Mouse (Mus musculus) frontal cortex, postnatal 25 days (tissue): ENCODE results near the gene Snx14.
A peak's percentile ranks its signal among the peaks of the same experiment; 100 is the strongest.

Experiments used
- DNase-seq, 2 experiments: peaks; one replicate each; pipeline ENCODE4 v3.0.0; 2022; ENCODE audit warnings: low spot score in 2 of 2

The Snx14 gene

DNA sequence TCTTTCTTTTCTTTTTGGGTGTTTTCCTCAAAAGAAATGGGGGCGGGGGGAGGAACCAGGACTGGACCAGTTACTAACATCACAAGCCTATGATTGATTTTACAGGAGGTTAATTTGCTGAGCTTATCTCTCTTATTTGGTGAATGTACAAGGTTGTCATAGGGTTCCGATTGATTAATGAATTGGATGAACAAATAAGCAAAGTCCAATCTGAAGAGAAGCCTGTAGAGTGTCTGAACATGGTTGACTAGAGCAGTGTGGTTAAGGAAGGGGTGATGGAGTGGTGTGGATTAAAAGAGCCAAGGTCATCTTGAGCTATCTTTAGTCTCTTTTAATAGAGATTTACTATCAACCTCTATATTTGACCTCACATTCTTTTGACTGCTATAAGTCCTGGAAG is 94.3 kb downstream of the Snx14 start:
- DNase-seq: no peak

DNA sequence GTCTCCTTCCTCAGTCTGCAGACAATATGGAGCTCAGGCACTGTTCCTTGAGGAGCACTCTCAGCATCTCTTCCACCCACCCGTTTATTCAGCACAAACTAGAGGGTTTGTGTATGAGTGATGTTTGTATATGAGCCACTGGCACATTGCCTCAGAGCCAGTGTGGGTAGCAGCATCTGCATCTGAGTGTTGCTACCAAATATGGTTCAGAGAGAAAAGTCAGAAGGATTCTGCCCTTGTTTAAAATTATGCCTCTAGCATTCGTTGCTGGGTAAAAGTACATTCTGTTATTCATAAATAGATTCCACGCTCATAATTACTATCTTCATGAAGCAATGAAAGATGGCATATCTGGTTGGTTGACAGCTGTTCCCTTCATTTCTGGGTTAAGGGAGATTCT is 96.1 kb downstream of the Snx14 start:
- no peak for DNase-seq

DNA sequence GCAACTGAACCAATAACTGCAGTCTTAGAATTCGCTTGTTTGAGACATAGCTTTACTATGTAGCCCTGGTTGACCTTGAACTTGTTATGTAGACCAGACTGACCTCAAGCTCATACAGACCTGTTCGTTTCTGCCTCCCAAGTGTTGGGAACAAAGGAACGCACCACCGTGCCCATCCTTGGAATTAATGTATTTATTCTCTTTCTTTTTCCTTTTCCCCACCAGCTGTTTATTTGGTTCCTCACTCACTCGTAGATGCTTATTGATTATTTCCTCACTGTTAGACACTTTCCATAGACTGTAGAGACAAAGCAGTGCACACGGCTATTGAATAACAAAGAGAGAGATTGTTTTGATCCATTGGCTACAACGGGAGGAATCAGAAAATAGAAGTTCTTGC is 96.5 kb downstream of the Snx14 start:
- DNase-seq: no peak

DNA sequence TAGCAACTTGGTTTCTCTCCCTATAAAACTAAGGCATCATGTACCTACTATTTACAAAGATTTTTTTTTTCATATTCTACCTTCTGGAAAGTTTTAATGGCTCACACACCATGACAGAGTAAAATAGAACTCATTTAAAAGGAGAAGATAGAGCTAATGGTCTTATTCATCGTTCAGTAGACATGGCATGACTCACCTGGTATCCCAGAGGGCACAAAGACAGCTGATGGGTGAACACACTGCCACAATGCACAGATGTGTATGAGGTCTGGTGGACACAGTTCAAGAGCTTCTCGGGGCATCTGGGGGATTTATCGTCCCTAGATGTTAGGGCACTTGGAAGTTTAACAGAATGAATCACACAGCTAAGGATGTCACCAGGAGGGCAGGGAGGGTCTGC is 97.9 kb downstream of the Snx14 start:
- no peak for DNase-seq

DNA sequence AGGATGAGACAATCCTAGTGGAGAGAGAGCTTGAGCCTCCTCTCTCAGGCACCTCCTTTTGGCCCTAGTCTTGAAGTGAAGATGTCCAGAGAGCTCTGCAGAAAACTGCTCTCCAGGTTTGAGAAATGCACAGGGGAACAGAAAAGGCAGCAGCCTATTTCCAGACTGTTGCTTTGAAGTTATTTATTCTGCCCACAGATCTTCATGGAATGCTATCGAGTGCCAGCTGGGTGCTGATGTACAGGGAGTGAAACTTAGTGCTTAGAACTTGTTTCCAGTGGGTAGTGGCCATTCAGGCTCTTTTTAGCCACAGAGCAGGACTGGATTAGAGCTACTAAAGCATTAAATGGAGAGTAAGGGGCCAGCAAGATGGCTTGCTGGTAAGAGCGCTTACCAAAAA is 102.9 kb downstream of the Snx14 start:
- no peak for DNase-seq

DNA sequence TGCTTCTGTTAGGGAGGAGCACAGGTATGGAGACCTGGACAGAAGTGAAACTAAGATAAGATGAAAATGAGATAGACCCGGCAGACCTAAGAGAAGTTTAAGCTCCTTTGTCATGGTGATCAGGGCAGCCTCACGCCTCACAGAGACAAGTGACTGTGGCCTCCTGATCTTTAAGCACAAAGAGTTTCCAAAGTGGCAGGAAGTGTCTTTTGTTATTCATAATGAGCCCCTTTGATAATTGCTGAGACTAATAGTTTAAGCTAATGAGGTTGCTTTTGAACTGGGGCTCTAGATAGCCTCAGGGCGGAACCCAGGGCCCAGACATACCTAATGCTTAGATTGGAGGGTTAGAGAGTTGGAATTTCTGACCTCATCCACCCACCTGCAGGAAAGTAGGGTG is 106.3 kb downstream of the Snx14 start:
- no peak for DNase-seq

DNA sequence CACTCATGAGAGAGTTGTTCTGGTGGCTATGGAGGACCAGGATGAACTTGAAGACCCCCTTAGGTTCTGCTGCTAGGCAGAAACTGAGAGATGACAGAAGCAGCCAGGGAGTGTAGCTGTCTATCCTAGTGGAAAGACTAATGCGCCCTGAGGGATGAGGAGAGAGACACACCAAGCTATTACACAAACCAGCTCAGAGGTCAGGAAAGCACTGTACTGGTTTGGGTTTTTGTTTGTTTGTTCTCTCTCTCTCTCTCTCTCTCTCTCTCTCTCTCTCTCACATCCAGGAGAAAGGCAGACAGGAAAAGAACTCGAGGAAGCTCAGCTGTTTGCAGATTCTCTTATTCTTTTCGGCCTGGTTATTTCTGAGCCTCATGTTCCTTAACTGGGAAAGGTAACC is 108.4 kb downstream of the Snx14 start:
- no peak for DNase-seq

DNA sequence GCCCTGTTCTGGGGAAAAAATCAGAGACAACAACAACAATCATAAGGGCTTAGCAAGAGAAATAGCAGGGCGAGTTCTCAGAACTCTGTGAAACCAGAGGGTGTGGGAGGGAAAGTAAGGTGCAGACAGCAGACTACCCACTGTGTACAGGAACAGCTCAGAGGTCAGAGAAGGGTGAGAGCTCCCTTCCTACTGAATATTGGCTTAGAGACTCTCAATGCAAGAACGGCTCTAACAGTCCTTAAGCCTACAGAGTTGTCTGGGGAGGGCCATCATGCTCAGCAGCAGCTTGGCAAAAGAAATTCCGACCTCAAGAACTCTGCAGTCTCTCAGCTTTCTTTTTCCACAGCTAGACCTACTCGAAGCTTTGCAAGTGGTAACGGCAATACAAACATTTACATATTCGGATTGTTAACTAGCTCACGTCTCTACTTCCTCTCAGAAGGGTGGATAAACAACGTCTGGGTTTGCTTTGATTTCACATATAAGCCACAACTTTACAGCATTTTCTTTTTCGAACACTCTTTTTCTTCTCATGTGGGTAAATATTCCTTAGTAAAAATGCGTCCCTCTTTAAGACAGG is 109.5 kb downstream of the Snx14 start:
- no peak for DNase-seq

DNA sequence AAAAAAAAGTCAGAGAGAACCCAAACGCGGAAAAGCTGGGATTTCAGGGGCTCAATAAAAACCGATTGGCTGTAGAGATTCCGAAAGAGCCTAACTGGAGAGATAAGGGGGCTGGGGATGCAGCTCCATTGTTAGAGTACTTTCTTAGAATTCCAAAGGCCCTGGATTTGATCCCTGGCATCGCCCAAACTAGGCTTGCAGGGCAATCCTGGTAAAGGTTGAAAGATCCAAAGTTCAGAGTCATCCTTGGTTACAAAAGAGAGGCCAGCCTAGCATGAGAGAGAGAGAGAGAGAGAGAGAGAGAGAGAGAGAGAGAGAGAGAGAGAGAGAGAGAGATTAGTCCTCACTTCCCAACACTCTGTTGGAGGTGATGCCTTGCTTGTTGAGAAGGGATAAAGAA is 110.1 kb downstream of the Snx14 start:
- DNase-seq: no peak

DNA sequence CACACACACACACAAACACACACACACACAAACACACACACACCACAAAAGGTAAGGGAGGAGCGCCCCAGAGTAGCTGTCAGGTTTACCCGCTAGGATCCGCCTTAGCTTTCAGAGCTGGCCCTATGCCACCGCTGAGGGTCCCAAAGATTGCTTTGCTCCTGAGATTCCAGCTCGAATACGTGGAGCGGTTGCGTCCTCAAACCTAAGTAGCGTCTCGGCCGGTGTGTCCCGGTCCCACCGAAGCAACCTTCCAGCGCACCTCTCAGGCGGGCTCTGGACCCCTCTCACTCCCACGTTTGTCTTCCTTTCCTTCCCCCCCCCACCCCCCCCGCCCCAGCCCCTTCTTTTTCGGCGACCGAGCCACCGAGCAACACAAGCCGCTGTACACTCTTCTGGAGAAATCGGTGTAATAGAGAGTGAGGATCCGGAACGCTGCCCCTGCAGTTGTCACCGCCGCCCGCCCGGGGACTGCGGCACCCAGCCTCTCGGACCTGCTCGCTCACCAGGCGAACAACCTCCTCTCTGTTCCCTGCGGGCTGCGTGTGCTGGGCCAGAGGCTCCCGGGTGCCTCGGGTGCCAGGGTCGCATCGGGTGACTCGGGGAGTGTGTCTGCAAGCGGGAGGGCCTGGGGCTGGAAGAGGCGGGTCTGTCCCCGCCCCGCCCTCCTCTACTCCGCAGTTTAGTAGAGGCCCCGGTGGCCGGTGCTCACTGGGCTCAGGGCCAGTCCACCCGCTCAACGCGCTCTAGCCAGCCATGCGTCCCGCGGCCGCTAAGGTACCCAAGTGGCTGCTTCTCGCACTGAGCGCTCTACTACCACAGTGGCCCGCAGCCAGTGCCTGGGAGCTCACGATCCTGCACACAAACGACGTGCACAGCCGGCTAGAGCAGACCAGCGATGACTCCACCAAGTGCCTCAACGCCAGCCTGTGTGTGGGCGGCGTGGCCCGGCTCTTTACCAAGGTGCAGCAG is 111.5 kb downstream of the Snx14 start, which contains the start of gene Nt5e:
Gene Nt5e, plus strand, starts transcription at position 268 of the 972 bp plus-strand sequence.
- DNase-seq: peak; percentile 24 to 52
